Mouse (Mus musculus) heart, postnatal 10 days (tissue): ENCODE measurements at regions not wholly inside any gene's neighbourhood (a gene's known extent, or its start where the extent isn't known, plus 50 kb on each side); places are given as distances from the start of the nearest gene placed in this dataset.

ENCODE experiments used
- DNase-seq, 2 experiments: peaks; one replicate each; pipeline ENCODE4 v3.0.0; 2021
- intact Hi-C: fragments of 180-260 bp; cut with DNase I; formaldehyde crosslinking; loops from one replicate; pipeline ENCODE4 v1.15.1; 2025

DNA sequence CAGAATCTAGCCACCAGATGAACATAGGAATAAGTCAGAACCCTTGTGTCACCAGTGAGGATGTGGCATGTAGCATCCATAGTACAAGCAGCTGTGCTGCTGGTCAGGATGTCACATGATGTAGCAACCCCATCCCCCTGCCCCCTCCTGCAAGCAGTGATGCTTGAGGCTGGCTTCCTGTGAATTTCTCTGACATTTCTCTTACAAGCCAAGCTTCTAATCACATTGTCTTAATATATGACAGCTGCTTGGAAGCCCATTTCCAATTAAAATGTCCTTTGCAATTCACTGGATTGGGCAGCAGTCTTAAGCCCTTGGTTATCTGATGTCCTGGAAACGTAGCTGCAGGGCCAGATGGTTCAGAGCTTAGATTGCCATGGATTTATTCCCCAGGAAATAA is 114.8 kb downstream of the Diras2 start:
- intact Hi-C loops, result no loop called here
- DNase-seq, result peak; percentile 10 to 13

DNA sequence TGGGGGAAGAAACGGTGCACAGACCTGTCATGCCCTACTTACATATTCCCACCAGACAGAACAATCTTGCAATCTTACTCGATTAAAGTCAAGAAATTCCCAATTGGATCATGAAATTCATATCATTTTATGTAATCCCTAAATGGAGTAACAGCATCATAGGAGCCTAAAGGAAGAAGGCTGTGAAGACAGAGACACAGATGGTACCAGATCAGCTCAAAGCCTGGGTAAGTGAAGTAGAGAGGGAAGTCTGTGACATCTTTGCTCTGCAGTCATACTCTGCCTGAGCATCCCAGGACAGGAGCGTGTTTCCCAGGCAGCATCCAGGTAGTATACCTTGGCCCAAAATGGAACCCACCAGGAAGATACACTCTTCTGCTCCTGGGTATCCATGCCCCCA is 108.6 kb downstream of the Diras2 start:
- intact Hi-C loops, result no loop called here
- DNase-seq, result no peak

DNA sequence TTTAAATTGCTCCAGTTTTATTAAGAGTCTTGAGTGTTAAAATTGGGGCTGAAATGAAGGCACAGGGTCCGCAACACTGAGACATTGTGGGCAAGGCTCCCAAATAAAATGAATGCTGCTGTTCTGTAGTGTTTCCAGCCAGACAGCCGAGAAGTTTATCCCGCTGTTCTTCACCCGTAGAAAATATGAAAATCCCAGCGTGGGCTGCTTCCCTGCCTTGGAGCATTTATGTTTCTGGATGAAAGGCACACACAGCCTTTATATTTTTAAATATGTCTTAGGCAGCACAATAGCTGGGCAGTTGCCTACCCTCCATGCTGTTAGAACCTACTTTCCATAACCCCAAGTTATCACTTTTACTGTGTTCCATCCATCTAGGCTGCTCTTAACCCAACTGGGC is 102.6 kb downstream of the Diras2 start:
- intact Hi-C loops, result no loop called here
- no peak for DNase-seq

- no peak for DNase-seq
- intact Hi-C loops, result no loop called here
Measured at GRCm38 (mm10) chr13:52436756-52437155, 94.3 kb downstream of the Diras2 start.

- DNase-seq, result no peak
- intact Hi-C loops, result no loop called here
Measured at GRCm38 (mm10) chr13:52445513-52445912, 85.6 kb downstream of the Diras2 start.

- intact Hi-C loops, result no loop called here
- DNase-seq, result no peak
Measured at GRCm38 (mm10) chr13:52448902-52449301, 82.2 kb downstream of the Diras2 start.

DNA sequence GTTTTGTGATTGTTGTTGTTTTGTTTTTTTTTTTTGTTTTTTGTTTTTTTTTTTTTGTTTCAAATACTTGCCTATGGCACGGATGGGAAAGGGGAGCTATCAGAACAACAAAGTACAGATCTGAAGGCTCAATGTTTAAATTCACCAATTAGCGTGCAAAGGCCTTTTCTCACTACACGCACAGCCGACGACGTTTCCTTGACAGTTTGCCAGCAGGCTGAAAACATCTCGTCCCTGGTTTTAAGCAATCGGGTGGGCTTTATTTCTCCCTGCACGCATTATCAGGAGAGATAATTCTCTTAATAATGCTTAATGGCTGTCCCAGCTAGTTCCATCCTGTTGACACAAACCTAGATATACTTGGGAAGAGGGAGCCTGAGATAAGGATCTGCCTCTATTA is 79.6 kb downstream of the Diras2 start:
- no peak for DNase-seq
- intact Hi-C loops, result no loop called here

GRCm38 (mm10) chr13:52452291-52452690 is 78.8 kb downstream of the Diras2 start:
- intact Hi-C loops, result no loop called here

More at GRCm38 (mm10) chr13:52452291-52452690, 78.8 kb downstream of the Diras2 start:
- no peak for DNase-seq
